Mouse (Mus musculus) liver, adult 2 months (tissue): ENCODE measurements around the gene Vps72. TPM values are rescaled to one million over a fixed set of nuclear protein-coding genes. Genes with fewer than 3 reads are reported as not detected.

Experiments
- DNase-seq: peaks from one replicate; pipeline ENCODE4 v3.0.0-alpha.2; 2011; ENCODE audit warnings: low read depth, low spot score; ENCODE audit errors: extremely low read depth
- H3K27ac ChIP-seq: fragments of 200-500 bp; replicated peaks from 2 replicates; pipeline ENCODE4 v1.5.1; 2012; ENCODE audit warnings: low read depth, mild to moderate bottlenecking, control low read depth, inconsistent platforms, low read length; ENCODE audit not compliant: insufficient read depth
- H3K27me3 ChIP-seq: fragments of 200-500 bp; 2 replicates; pipeline ENCODE4 v1.6.1; 2012; ENCODE audit warnings: mild to moderate bottlenecking, moderate library complexity, low read length, inconsistent platforms; ENCODE audit not compliant: control insufficient read depth, insufficient read depth
- H3K36me3 ChIP-seq: fragments of 200-500 bp; 2 replicates; pipeline ENCODE4 v1.6.1; 2012; ENCODE audit warnings: low read length, inconsistent platforms; ENCODE audit not compliant: control insufficient read depth, insufficient read depth
- H3K4me1 ChIP-seq: fragments of 200-500 bp; 2 replicates; pipeline ENCODE4 v1.6.1; 2011; ENCODE audit warnings: low read length; ENCODE audit not compliant: control insufficient read depth, insufficient read depth
- H3K4me3 ChIP-seq: fragments of 200-500 bp; 2 replicates; pipeline ENCODE4 v1.5.1; 2011; ENCODE audit warnings: low read depth, mild to moderate bottlenecking, control low read depth, low read length, moderate library complexity; ENCODE audit not compliant: insufficient read depth
- H3K79me2 ChIP-seq: fragments of 200-500 bp; 2 replicates; pipeline ENCODE4 v1.6.1; 2012; ENCODE audit warnings: inconsistent platforms, mild to moderate bottlenecking, low read length, moderate library complexity; ENCODE audit not compliant: control insufficient read depth, insufficient read depth
- H3K9ac ChIP-seq: fragments of 200-500 bp; 2 replicates; pipeline ENCODE4 v1.6.1; 2012; ENCODE audit warnings: low read depth, mild to moderate bottlenecking, control low read depth, inconsistent platforms, low read length
- CTCF ChIP-seq: fragments of 200-500 bp; IDR thresholded peaks from 2 replicates; pipeline ENCODE4 v1.5.1; 2011; ENCODE audit warnings: low read depth, low read length, control low read depth
- POLR2A ChIP-seq: fragments of 200-500 bp; IDR thresholded peaks from 2 replicates; pipeline ENCODE4 v1.6.1; 2011; ENCODE audit warnings: low read length, control low read depth; ENCODE audit not compliant: insufficient read depth; ENCODE audit errors: extremely low read depth
- WGBS: fragments of 180-500 bp; shearing (Covaris S2); methylation state at CpG from one replicate; pipeline ENCODE4 v1.1.7; 2018; 5-methylcytosine and 5-hydroxymethylcytosine counted together
- polyA plus RNA-seq: library from polyadenylated mRNA; depleted of rRNA; stranded (reverse); fragments of >200 nt; gene quantifications from 2 replicates; pipeline ENCODE4 v1.2.3, GENCODE M21; 2012; rRNA removed
- total RNA-seq: library from RNA; depleted of rRNA; stranded (reverse); fragments of >200 nt; gene quantifications from 2 replicates; pipeline ENCODE4 v1.2.3, GENCODE M21; 2014; rRNA removed

Gene Vps72
- total RNA-seq = 9.9 and 12.7 TPM in 2 replicates
- 25.1 and 27.4 TPM in 2 replicates for polyA plus RNA-seq

- Histone ChIP-seq H3K27me3 (no peaks in the 10 kb centered on the region), H3K9ac (peak within 1 kb of the TSS; percentile 81), H3K36me3 (peaks cover 5% of the 10 kb centered on the region; the same call in 1 of the 2 replicates), H3K79me2 (peaks cover 5% of the 10 kb centered on the region; the same call in 1 of the 2 replicates), H3K4me3 (peak within 1 kb of the TSS; percentile 83), H3K4me1 (no peaks in the 10 kb centered on the region), H3K27ac (peak within 1 kb of the TSS; percentile 88)
- TF ChIP-seq POLR2A = peak; percentile 64; the same call in 1 of the 2 replicates
- no peak for TF ChIP-seq CTCF
- DNase-seq = peak; percentile 92
- WGBS = 1% methylated on average over 54 of the region's 54 CpGs
Observed at GRCm38 (mm10) chr3:95110911-95111726, at the start of gene Vps72. TSS of gene Vps72 (plus strand) at chr3:95111022.

- Histone ChIP-seq H3K27me3 (no peaks in the 10 kb centered on the region), H3K27ac (no peak overlapping the region), H3K4me3 (no peak overlapping the region), H3K4me1 (no peaks in the 10 kb centered on the region), H3K36me3 (peaks cover 58% of the 10 kb centered on the region), H3K9ac (no peak overlapping the region), H3K79me2 (no peaks in the 10 kb centered on the region)
- WGBS = 96% methylated on average over 4 of the region's 4 CpGs
- no peak for DNase-seq
- TF ChIP-seq POLR2A = no peak
- TF ChIP-seq CTCF = no peak
Observed at GRCm38 (mm10) chr3:95063741-95064140, 47.1 kb upstream of the Vps72 start.

GRCm38 (mm10) chr3:95065553-95065952 lies 45.3 kb upstream of the Vps72 start:
- TF ChIP-seq POLR2A (no peak), CTCF (no peak)
- no peak overlapping the region for H3K9ac ChIP-seq
- DNase-seq = no peak
- peaks cover 55% of the 10 kb centered on the region for H3K36me3 ChIP-seq
- H3K27ac ChIP-seq = no peak overlapping the region
- no peaks in the 10 kb centered on the region for H3K79me2 ChIP-seq
- no peaks in the 10 kb centered on the region for H3K4me1 ChIP-seq
- H3K4me3 ChIP-seq = no peak overlapping the region
- H3K27me3 ChIP-seq = no peaks in the 10 kb centered on the region
- 94% methylated on average over 1 of the region's 1 CpGs for WGBS

- no peak for DNase-seq
- Histone ChIP-seq H3K27me3 (no peaks in the 10 kb centered on the region), H3K4me1 (no peaks in the 10 kb centered on the region), H3K4me3 (no peak overlapping the region), H3K27ac (no peak overlapping the region), H3K79me2 (no peaks in the 10 kb centered on the region), H3K36me3 (peaks cover 57% of the 10 kb centered on the region), H3K9ac (no peak overlapping the region)
- WGBS = 84% methylated on average over 6 of the region's 6 CpGs
- no peak for TF ChIP-seq CTCF
- TF ChIP-seq POLR2A = no peak
Observed at GRCm38 (mm10) chr3:95066095-95066494, 44.7 kb upstream of the Vps72 start.

GRCm38 (mm10) chr3:95066570-95066969 lies 44.3 kb upstream of the Vps72 start:
- Histone ChIP-seq H3K27me3 (no peaks in the 10 kb centered on the region), H3K36me3 (peaks cover 60% of the 10 kb centered on the region), H3K9ac (no peak overlapping the region), H3K27ac (no peak overlapping the region), H3K4me3 (no peak overlapping the region), H3K4me1 (no peaks in the 10 kb centered on the region), H3K79me2 (no peaks in the 10 kb centered on the region)
- TF ChIP-seq POLR2A = no peak
- TF ChIP-seq CTCF = no peak
- no peak for DNase-seq
- 92% methylated on average over 11 of the region's 11 CpGs for WGBS

GRCm38 (mm10) chr3:95071606-95072005 lies 39.2 kb upstream of the Vps72 start:
- H3K4me1 ChIP-seq = no peaks in the 10 kb centered on the region
- WGBS = 91% methylated on average over 2 of the region's 2 CpGs
- DNase-seq = no peak
- no peak overlapping the region for H3K27ac ChIP-seq
- no peak overlapping the region for H3K9ac ChIP-seq
- H3K36me3 ChIP-seq = peaks cover 59% of the 10 kb centered on the region
- TF ChIP-seq CTCF (no peak), POLR2A (no peak)
- H3K4me3 ChIP-seq = no peak overlapping the region
- no peaks in the 10 kb centered on the region for H3K27me3 ChIP-seq
- H3K79me2 ChIP-seq = no peaks in the 10 kb centered on the region; the same call in 1 of the 2 replicates
